29 mouse cellular contexts compared by ENCODE assay signal in the genomic region with DNA sequence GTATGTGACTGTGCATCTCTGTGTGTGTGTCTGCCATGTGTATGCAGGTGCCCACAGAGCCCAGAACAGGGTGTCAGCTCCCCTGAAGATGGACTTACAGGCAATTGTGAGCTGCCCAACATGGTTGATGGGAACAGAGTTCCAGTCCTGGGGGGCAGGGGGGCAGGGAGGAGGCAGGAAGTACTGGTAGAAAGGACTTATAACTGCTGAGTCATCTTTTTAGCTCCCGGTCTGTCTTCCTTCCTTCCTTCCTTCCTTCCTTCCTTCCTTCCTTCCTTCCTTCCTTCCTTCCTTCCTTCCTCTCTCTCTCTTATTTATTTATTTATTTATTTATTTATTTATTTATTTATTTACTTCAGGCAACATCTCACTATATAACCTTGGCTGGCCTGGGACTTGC. TPM values are rescaled to one million over a fixed set of nuclear protein-coding genes. Genes with fewer than 3 reads are reported as not detected.
"Had no signal": no experiment of that assay in that cellular context is flagged by ENCODE, and none has a peak within 500 bp of the region (broad histone marks: within the 10 kb centered on the region; RNA-seq: fewer than 3 reads in every experiment).

No protein-coding gene starts in this region.

- H3K4me3 ChIP-seq: embryonic facial prominence, embryonic 10.5 days; embryonic facial prominence, embryonic 12.5 days; embryonic facial prominence, embryonic 13.5 days; embryonic facial prominence, embryonic 15.5 days; erythroblast, embryonic 14.5 days; forebrain, embryonic 10.5 days; forebrain, embryonic 12.5 days; forebrain, embryonic 13.5 days; forebrain, embryonic 15.5 days; gastrocnemius, adult 2 months; heart, adult 2 months; heart, embryonic 10.5 days had no signal

- H3K9ac ChIP-seq: embryonic facial prominence, embryonic 12.5 days; embryonic facial prominence, embryonic 13.5 days; embryonic facial prominence, embryonic 15.5 days; forebrain, embryonic 12.5 days; forebrain, embryonic 13.5 days; forebrain, embryonic 15.5 days; forebrain, postnatal 0 days had no signal

- H3K36me3 ChIP-seq: embryonic facial prominence, embryonic 12.5 days; embryonic facial prominence, embryonic 13.5 days; forebrain, embryonic 10.5 days; forebrain, embryonic 12.5 days; forebrain, embryonic 15.5 days; heart, embryonic 10.5 days had no signal

- DNase-seq: cerebellum, adult 9-11 months; cerebellum, postnatal 10 days; cerebellum, postnatal 14 days; cerebellum, postnatal 25 days; cerebellum, postnatal 36 days; embryo, embryonic 11 days; forebrain, postnatal 0 days; gastrocnemius, adult 2 months; gastrocnemius, postnatal 10 days; gastrocnemius, postnatal 14 days; gastrocnemius, postnatal 25 days; gastrocnemius, postnatal 36 days; heart, adult 18-20 months had no signal

- H3K4me2 ChIP-seq: embryonic facial prominence, embryonic 12.5 days; embryonic facial prominence, embryonic 13.5 days; embryonic facial prominence, embryonic 15.5 days; forebrain, embryonic 12.5 days; forebrain, embryonic 13.5 days; forebrain, embryonic 15.5 days had no signal

- H3K4me1 ChIP-seq: embryonic facial prominence, embryonic 12.5 days; forebrain, embryonic 13.5 days had no signal

- H3K9me3 ChIP-seq: embryonic facial prominence, embryonic 10.5 days; embryonic facial prominence, embryonic 12.5 days; embryonic facial prominence, embryonic 13.5 days; embryonic facial prominence, embryonic 15.5 days; forebrain, embryonic 10.5 days; forebrain, embryonic 12.5 days; forebrain, embryonic 13.5 days; forebrain, embryonic 15.5 days; heart, embryonic 10.5 days had no signal

- ATAC-seq: forebrain, embryonic 13.5 days; forebrain, embryonic 14.5 days; forebrain, embryonic 15.5 days; forebrain, embryonic 16.5 days; forebrain, postnatal 0 days had no signal

- H3K27ac ChIP-seq: embryonic facial prominence, embryonic 10.5 days; embryonic facial prominence, embryonic 12.5 days; embryonic facial prominence, embryonic 13.5 days; embryonic facial prominence, embryonic 15.5 days; forebrain, embryonic 10.5 days; forebrain, embryonic 12.5 days; forebrain, embryonic 13.5 days; forebrain, embryonic 15.5 days; heart, adult 2 months; heart, embryonic 10.5 days had no signal

- H3K27me3 ChIP-seq: embryonic facial prominence, embryonic 12.5 days; embryonic facial prominence, embryonic 13.5 days; embryonic facial prominence, embryonic 15.5 days; forebrain, embryonic 12.5 days; forebrain, embryonic 13.5 days; forebrain, embryonic 15.5 days had no signal

RNA-seq across cellular contexts. Expression of gene Togaram2, which starts 8.9 kb away (rescaled TPM):
- total RNA-seq: common myeloid progenitor, adult 5-6 weeks; granulocyte monocyte progenitor cell, adult 5-6 weeks had no signal
- polyA plus RNA-seq: embryonic facial prominence, embryonic 11.5 days; embryonic facial prominence, embryonic 12.5 days; erythroblast, embryonic 14.5 days; forebrain, embryonic 10.5 days had no signal
